Mouse (Mus musculus) limb, embryonic 12.5 days (tissue): Measurements from ENCODE around the gene Olfr877. TPM values are rescaled to one million over a fixed set of nuclear protein-coding genes. Genes with fewer than 3 reads are reported as not detected.

Source experiments
- ATAC-seq: fragments of 200-750 bp; cut with Nextera tagmentation; 2 replicates; pipeline ENCODE4 v1.8.0; 2017; ENCODE audit warnings: low read depth, moderate TSS enrichment; ENCODE audit not compliant: insufficient number of reproducible peaks, insufficient read depth, low FRiP score, low TSS enrichment
- H3K27ac ChIP-seq: fragments of 300-500 bp; sonication (generic); 2 replicates; pipeline ENCODE4 v1.5.1; 2016; ENCODE audit warnings: mild to moderate bottlenecking, moderate library complexity
- H3K27me3 ChIP-seq: fragments of 300-500 bp; sonication (generic); 2 replicates; pipeline ENCODE4 v1.6.1; 2016; ENCODE audit warnings: mild to moderate bottlenecking, moderate library complexity
- H3K36me3 ChIP-seq: fragments of 300-500 bp; sonication (generic); 2 replicates; pipeline ENCODE4 v1.6.1; 2016; ENCODE audit warnings: mild to moderate bottlenecking, moderate library complexity
- H3K4me1 ChIP-seq: fragments of 300-500 bp; sonication (generic); replicated peaks from 2 replicates; pipeline ENCODE4 v1.6.1; 2016
- H3K4me2 ChIP-seq: fragments of 300-500 bp; sonication (generic); 2 replicates; pipeline ENCODE4 v1.6.1; 2016; ENCODE audit warnings: mild to moderate bottlenecking, moderate library complexity
- H3K4me3 ChIP-seq: fragments of 300-500 bp; sonication (generic); replicated peaks from 2 replicates; pipeline ENCODE4 v1.5.1; 2016; ENCODE audit warnings: mild to moderate bottlenecking
- H3K9ac ChIP-seq: fragments of 300-500 bp; sonication (generic); replicated peaks from 2 replicates; pipeline ENCODE4 v1.6.1; 2016; ENCODE audit warnings: mild to moderate bottlenecking, moderate library complexity
- H3K9me3 ChIP-seq: fragments of 300-500 bp; sonication (generic); 2 replicates; pipeline ENCODE4 v1.6.1; 2016; ENCODE audit warnings: mild to moderate bottlenecking, moderate library complexity
- WGBS: fragments of 180-500 bp; shearing (Covaris S2); methylation state at CpG from one replicate; pipeline ENCODE4 v1.1.7; 2016; 5-methylcytosine and 5-hydroxymethylcytosine counted together
- polyA plus RNA-seq: library from polyadenylated mRNA; unstranded; fragments of >200 nt; fragmentation: Nextera tagmentation; extraction: Ambion mirVana; gene quantifications from 2 replicates; pipeline ENCODE4 v1.2.1, GENCODE M21; 2016

Gene Olfr877
- polyA plus RNA-seq, 1 experiment from 2014 or later = not detected

DNA sequence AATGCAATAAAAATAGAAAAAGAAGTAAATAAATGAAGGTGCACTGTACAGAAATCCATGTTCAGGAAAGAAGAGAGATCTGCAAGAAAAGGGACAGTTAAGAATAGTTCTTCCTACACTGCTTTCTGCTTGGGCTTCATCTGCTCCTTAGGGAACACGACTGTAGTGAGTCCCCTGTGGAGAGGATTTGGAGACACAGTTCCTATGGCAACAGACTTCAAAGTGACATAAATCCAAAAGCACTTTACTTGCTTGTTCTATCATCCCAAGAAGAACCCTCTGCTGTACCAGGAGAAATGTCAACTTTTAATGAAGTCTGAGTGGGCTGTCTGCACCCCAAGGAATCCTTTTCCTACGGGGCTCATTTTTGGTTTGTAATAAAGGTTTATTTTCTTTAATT is 36.9 kb downstream of the Olfr877 start:
- no peaks in the 10 kb centered on the region for H3K36me3 ChIP-seq
- WGBS = 47% methylated on average over 2 of the region's 2 CpGs
- no peak for ATAC-seq
- H3K9me3 ChIP-seq = no peaks in the 10 kb centered on the region
- no peaks in the 10 kb centered on the region for H3K4me1 ChIP-seq
- no peak overlapping the region for H3K27ac ChIP-seq
- no peak overlapping the region for H3K4me2 ChIP-seq
- no peaks in the 10 kb centered on the region for H3K27me3 ChIP-seq
- no peak overlapping the region for H3K4me3 ChIP-seq
- H3K9ac ChIP-seq = no peak overlapping the region

DNA sequence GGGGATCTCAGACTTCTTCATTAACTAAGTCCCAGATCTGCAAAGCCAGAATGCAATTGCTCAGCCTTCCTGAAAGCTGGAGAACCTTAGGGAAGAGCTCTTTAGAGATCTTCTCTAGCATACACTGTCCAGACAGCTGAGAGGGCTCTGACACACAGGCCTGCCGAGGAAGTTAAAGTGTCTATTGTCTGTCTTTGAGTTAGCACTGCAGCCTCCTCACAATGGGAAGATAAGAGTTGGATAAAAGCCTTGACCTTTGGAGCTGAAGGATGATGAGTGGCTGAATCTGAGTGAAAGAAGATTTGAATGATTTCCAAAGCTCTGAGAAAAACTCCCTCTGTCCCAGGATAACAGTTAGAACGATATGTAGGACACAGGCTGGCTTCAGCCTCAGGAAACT is 42.6 kb downstream of the Olfr877 start, which contains the start of gene Olfr145:
Gene Olfr145 (plus strand): TSS at position 64 of the 400 bp plus-strand sequence.
- WGBS = 68% methylated on average over 2 of the region's 2 CpGs
- no peaks in the 10 kb centered on the region for H3K36me3 ChIP-seq

DNA sequence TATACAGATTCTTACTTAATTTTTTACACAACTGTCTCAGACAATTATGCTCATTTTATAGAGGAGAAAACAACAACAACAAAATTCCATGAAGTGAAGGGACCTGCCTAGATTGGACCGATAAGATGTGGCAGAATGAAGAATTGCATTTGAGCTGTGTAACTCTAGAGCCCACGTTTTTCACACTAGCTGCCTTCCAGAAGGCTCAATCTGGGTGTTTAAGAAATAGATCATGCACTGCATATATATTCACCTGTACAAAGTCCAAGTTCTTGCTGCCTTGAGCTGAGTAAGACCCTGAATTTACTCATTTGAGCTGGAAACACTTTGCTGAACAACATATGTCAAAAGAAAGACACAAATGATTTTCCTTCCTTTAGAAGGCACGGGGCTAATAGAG is 51.5 kb downstream of the Olfr877 start:
- no peak overlapping the region for H3K27ac ChIP-seq
- no peaks in the 10 kb centered on the region for H3K27me3 ChIP-seq
- no peaks in the 10 kb centered on the region for H3K4me1 ChIP-seq
- H3K9ac ChIP-seq = no peak overlapping the region
- no peak for ATAC-seq
- no peaks in the 10 kb centered on the region for H3K9me3 ChIP-seq
- no peak overlapping the region for H3K4me2 ChIP-seq
- no peaks in the 10 kb centered on the region for H3K36me3 ChIP-seq
- WGBS = 73% methylated on average over 3 of the region's 3 CpGs
- H3K4me3 ChIP-seq = no peak overlapping the region

More for the DNA sequence above, 42.6 kb downstream of the Olfr877 start, which contains the start of gene Olfr145:
- no peaks in the 10 kb centered on the region for H3K27me3 ChIP-seq
- no peak for ATAC-seq
- H3K4me2 ChIP-seq = no peak within 1 kb of the TSS
- no peaks in the 10 kb centered on the region for H3K4me1 ChIP-seq
- no peaks in the 10 kb centered on the region for H3K9me3 ChIP-seq
- no peak within 1 kb of the TSS for H3K27ac ChIP-seq
- no peak within 1 kb of the TSS for H3K9ac ChIP-seq
- no peak within 1 kb of the TSS for H3K4me3 ChIP-seq

Other genes starting within 250 kb of the Olfr877 start
- 6.0 and 6.1 TPM in 2 replicates for gene Spa17, start 240.5 kb upstream of the Olfr877 start, polyA plus RNA-seq
- gene Tbrg1, start 197.0 kb upstream of the Olfr877 start, polyA plus RNA-seq = 138 and 145 TPM in 2 replicates
- 0.61 and 4.9 TPM in 2 replicates for gene Panx3, start 185.0 kb upstream of the Olfr877 start, polyA plus RNA-seq
- not detected in 2 replicates for gene Olfr160, start 138.0 kb upstream of the Olfr877 start, polyA plus RNA-seq
- gene Olfr874, start 109.2 kb upstream of the Olfr877 start, polyA plus RNA-seq = not detected in 2 replicates
- not detected in 2 replicates for gene Olfr875, start 82.4 kb upstream of the Olfr877 start, polyA plus RNA-seq
- gene Olfr876, start 51.2 kb upstream of the Olfr877 start, polyA plus RNA-seq = not detected in 2 replicates
- not detected in 2 replicates for gene Olfr145, start 42.5 kb downstream of the Olfr877 start, polyA plus RNA-seq
- not detected in 2 replicates for gene Olfr878, start 63.6 kb downstream of the Olfr877 start, polyA plus RNA-seq
- not detected in 2 replicates for gene Olfr881, start 137.6 kb downstream of the Olfr877 start, polyA plus RNA-seq
- not detected in 2 replicates for gene Olfr883, start 171.5 kb downstream of the Olfr877 start, polyA plus RNA-seq
- not detected in 2 replicates for gene Olfr884, start 192.3 kb downstream of the Olfr877 start, polyA plus RNA-seq
- gene Olfr885, start 207.1 kb downstream of the Olfr877 start, polyA plus RNA-seq = not detected in 2 replicates
- not detected in 2 replicates for gene Olfr887, start 229.8 kb downstream of the Olfr877 start, polyA plus RNA-seq